ENCODE assay signal across 17 mouse cellular contexts in the genomic region with DNA sequence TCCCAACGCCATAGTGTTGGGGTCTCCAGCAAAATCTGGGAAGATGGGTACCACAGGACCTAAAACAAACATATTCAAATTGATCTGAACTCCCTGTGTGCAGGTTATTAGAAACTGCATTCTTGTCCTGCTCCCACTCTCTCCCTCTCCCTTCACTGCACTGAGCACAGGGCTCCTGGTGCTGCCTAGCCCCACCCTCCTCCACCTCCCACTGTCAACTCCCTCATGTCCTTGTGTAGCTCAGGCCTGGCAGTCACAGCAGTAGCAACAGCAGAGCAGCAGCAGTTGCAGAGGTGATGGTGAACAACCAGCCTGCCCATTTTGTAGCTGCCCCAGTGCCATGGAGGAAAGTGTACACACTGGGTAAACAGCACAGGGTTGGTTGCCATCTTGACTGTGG.
"Had no signal": no experiment of that assay in that cellular context is flagged by ENCODE, and none has a peak within 500 bp of the region (broad histone marks: within the 10 kb centered on the region; RNA-seq: fewer than 3 reads in every experiment).

No protein-coding gene starts in this region.

- H3K36me3 ChIP-seq: limb, embryonic 10.5 days; liver, embryonic 15.5 days; midbrain, embryonic 10.5 days; neural tube, embryonic 15.5 days had no signal

- H3K9me3 ChIP-seq: limb, embryonic 10.5 days; liver, embryonic 15.5 days; midbrain, embryonic 10.5 days; neural tube, embryonic 15.5 days had no signal

- H3K4me1 ChIP-seq: limb, embryonic 10.5 days; liver, embryonic 15.5 days; midbrain, embryonic 10.5 days; neural tube, embryonic 15.5 days had no signal

- ATAC-seq: hindbrain, embryonic 16.5 days; inflammation-experienced regulatory T-cells, adult 6 months; intestine, postnatal 0 days had no signal

- H3K27ac ChIP-seq: left cerebral cortex, adult 2 months; limb, embryonic 10.5 days; liver, embryonic 15.5 days; midbrain, embryonic 10.5 days; neural tube, embryonic 15.5 days had no signal

- H3K4me3 ChIP-seq: left cerebral cortex, adult 2 months; limb, embryonic 10.5 days; liver, embryonic 15.5 days; midbrain, embryonic 10.5 days; myocyte; neural tube, embryonic 15.5 days had no signal

- H3K4me2 ChIP-seq: liver, embryonic 11.5 days; liver, embryonic 15.5 days; lung, embryonic 14.5 days; neural tube, embryonic 15.5 days had no signal

- DNase-seq: lung, embryonic 14.5 days; lung, postnatal 10 days; lung, postnatal 4 days; right cerebral cortex, adult 18-20 months; right cerebral cortex, postnatal 25 days; thymus, adult 18-20 months; thymus, postnatal 25 days had no signal

- H3K27me3 ChIP-seq: liver, embryonic 15.5 days; neural tube, embryonic 15.5 days had no signal

- H3K9ac ChIP-seq: liver, embryonic 15.5 days; lung, embryonic 14.5 days; neural tube, embryonic 15.5 days had no signal
